Mouse (Mus musculus): ENCODE results near the gene Gpr22.
A peak's percentile ranks its signal among the peaks of the same experiment; 100 is the strongest.

Gpr22 gene

GRCm38 (mm10) chr12:31713600-31713999, at the start of gene Gpr22:
Gene Gpr22, minus strand, starts transcription at chr12:31713947.
- DNase-seq: peak; percentile 87

GRCm38 (mm10) chr12:31755885-31756755, 42.4 kb upstream of the Gpr22 start:
- peak; percentile 80 for DNase-seq

GRCm38 (mm10) chr12:31754465-31754864, 40.7 kb upstream of the Gpr22 start:
- DNase-seq: no peak

- DNase-seq: no peak
Measured at GRCm38 (mm10) chr12:31749846-31750245, 36.1 kb upstream of the Gpr22 start.

- DNase-seq: no peak
Measured at GRCm38 (mm10) chr12:31747301-31747700, 33.6 kb upstream of the Gpr22 start.

GRCm38 (mm10) chr12:31734616-31735015, 20.9 kb upstream of the Gpr22 start:
- DNase-seq: no peak

- no peak for DNase-seq
Measured at GRCm38 (mm10) chr12:31730126-31730525, 16.4 kb upstream of the Gpr22 start.

- DNase-seq: peak; percentile 83
Measured at GRCm38 (mm10) chr12:31726707-31727106, 13.0 kb upstream of the Gpr22 start.

GRCm38 (mm10) chr12:31725511-31726275, 11.9 kb upstream of the Gpr22 start:
- DNase-seq: peak; percentile 96

- no peak for DNase-seq
Measured at GRCm38 (mm10) chr12:31724576-31724975, 10.8 kb upstream of the Gpr22 start.

- no peak for DNase-seq
Measured at GRCm38 (mm10) chr12:31719586-31720275, 6.0 kb upstream of the Gpr22 start.

GRCm38 (mm10) chr12:31714070-31714469, 323 bp upstream of the Gpr22 start:
- no peak for DNase-seq

GRCm38 (mm10) chr12:31712727-31713126, 1.0 kb downstream of the Gpr22 start:
- no peak for DNase-seq

- no peak for DNase-seq
Measured at GRCm38 (mm10) chr12:31712233-31712632, 1.5 kb downstream of the Gpr22 start.

- DNase-seq: peak; percentile 79
Measured at GRCm38 (mm10) chr12:31709665-31710064, 4.1 kb downstream of the Gpr22 start.

- DNase-seq: no peak
Measured at GRCm38 (mm10) chr12:31707531-31707930, 6.2 kb downstream of the Gpr22 start.

- peak; percentile 87 for DNase-seq
Measured at GRCm38 (mm10) chr12:31706168-31706567, 7.6 kb downstream of the Gpr22 start.

GRCm38 (mm10) chr12:31703904-31704303, 9.8 kb downstream of the Gpr22 start:
- peak; percentile 95 for DNase-seq

- no peak for DNase-seq
Measured at GRCm38 (mm10) chr12:31701411-31701810, 12.3 kb downstream of the Gpr22 start.

GRCm38 (mm10) chr12:31700623-31701347, 13.0 kb downstream of the Gpr22 start:
- DNase-seq: no peak

- no peak for DNase-seq
Measured at GRCm38 (mm10) chr12:31693278-31693677, 20.5 kb downstream of the Gpr22 start.

GRCm38 (mm10) chr12:31686679-31687078, 27.1 kb downstream of the Gpr22 start:
- DNase-seq: no peak

GRCm38 (mm10) chr12:31667187-31667586, 46.6 kb downstream of the Gpr22 start:
- DNase-seq: no peak

All from heart, adult 11 months (tissue).